Mouse (Mus musculus) c-Kit-negative CD71-positive TER-119-positive erythroid progenitor cells, embryonic 14.5 days (primary cell): ENCODE measurements around the gene Steap1.

Experiments used
- DNase-seq: peaks from one replicate; pipeline ENCODE4 v3.0.0-alpha.2; 2013; ENCODE audit warnings: low read depth, low spot score

The Steap1 gene

GRCm38 (mm10) chr5:5688228-5688627 lies 60.9 kb downstream of the Steap1 start:
- no peak for DNase-seq

GRCm38 (mm10) chr5:5686973-5687372 lies 62.2 kb downstream of the Steap1 start:
- no peak for DNase-seq
